Mouse (Mus musculus): ENCODE results near the gene BC052040.

The BC052040 gene

DNA sequence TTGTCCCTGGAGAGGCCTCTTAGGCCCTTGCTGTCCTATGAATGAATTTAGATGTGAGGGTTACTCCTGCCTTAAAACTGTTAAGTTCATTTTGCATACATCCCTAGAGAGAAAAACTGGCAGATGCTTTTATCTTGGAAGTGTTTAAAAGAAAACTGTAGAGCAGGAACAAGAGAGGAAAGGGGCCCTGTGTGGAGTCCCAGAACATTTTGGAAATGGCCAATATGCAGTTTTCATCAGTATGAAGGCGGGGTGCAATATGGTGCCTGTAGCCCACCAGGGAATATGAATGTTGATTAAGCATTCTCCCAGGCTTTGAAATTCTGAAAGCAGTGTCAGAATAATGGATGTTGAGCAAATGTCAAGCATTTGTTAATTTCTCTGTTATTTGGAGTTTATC is 19.8 kb downstream of the BC052040 start:
- no peak for DNase-seq (ENCODE audit: low read depth)

DNA sequence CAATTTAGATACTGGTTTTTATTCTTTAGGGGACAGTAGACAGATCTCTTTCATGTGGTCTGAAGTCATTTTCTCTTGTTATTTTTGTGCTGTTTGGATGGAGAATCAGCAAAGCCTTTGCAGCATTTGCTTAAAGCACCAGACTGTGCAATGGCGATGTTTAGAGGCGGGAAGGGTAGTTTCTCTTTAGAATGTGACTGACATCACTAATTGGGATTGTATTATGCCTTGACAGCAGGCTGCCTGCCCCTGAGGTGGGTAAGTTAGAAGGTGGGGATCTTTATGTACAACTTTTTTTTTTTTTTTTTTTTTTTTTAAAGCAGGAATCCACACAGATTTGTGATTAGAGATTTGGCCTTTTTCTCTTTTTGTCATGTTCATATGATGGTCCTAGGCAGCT is 20.6 kb downstream of the BC052040 start:
- DNase-seq (ENCODE audit: low read depth) = no peak

DNA sequence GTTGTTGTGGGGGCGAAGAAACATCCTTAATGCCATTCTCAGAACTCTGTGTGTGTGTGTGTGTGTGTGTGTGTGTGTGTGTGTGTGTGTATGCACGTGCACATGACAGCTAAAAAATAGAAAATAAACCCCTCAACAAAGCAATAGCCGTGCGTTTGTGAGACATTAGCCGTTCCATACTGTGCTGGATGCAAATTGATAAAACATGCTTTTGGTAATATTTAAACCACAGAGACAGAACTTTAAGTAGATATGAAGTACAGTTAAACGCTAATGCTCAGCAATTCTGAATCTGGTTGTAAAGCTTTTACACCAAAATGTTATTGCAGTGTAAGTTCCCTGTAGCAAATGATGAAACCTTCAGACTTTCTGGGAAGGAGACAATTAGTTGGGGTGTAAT is 22.6 kb downstream of the BC052040 start:
- no peak for DNase-seq (ENCODE audit: low read depth)

DNA sequence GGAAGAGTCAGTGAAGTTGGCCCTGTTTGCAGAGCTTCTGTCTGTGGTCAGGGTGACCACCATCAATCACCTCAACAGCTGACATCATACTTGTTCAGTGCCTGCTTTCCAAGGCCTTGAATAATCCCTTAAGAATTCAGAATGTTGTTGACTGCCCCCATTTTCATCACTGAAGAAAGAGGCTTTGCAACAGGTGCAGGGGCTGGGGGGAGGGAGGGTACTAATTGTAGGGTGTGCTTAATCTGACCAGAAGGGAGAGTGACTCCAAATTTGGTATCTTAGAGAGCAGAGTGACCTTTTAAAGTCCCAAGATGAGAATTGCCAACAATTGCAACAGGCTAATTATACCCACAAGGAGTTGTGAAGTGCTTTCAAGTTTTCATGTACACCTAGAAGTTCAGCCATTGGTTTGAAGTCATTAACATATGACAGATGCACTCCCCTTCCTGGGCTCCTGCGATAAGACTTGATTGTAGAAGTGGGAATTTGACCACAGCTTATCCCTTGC is 24.4 kb downstream of the BC052040 start:
- no peak for DNase-seq (ENCODE audit: low read depth)

DNA sequence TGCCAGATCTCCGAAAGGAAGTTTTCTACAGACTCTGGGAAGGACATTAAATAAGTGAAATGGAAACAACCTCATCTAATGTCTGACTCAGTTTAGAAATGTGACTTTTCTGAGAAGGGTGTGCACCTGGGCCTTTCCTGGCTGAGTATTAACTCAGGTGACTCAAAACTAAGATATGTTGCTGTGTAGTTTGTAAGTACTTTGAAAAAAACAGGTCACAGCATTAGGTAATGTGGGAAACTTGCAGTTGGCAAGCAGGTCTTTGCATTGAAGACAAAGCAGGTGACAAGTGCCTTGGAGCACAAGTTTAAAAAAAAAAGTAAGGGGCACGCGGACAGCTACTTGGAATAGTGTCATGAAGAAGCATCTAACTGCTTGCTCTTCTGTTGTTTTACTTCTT is 27.5 kb downstream of the BC052040 start:
- DNase-seq (ENCODE audit: low read depth) = no peak

DNA sequence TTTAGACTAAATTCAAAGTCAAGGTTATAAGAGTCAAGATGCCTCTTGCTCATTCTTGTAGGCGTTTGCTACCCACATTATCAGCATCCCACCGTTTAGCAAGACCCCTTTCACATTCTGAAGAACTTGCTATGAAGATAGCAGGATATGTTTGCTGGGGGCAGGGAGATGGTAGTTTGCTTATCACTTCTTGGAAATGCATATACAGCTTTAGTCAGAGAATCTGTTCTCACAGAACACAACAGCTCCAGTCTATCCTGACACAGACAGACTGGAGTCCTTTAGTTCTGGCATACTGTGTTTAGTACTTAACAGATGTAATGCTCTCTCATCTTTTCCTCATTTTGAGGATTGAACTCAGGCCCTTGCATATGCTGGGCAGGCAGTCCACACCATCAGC is 28.6 kb downstream of the BC052040 start:
- no peak for DNase-seq (ENCODE audit: low read depth)

DNA sequence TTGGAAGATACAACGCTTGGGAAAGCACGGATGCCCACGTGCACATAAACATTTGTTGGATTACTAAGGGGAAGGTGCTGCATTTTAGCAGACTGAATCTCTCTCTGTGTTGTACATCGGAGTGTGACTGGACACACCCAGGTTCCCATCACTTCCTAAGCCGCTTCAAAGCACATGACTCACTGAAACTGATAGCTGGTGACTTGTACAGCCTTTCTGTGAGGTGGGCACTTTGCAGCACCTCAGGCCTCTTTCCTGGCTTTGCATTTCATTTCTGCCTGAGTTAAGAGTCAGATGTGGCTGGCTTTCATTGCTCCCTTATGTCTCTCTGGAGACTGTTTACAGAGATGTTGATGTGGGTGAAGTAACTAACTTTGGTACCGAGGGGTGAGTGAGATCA is 29.0 kb downstream of the BC052040 start:
- no peak for DNase-seq (ENCODE audit: low read depth)

DNA sequence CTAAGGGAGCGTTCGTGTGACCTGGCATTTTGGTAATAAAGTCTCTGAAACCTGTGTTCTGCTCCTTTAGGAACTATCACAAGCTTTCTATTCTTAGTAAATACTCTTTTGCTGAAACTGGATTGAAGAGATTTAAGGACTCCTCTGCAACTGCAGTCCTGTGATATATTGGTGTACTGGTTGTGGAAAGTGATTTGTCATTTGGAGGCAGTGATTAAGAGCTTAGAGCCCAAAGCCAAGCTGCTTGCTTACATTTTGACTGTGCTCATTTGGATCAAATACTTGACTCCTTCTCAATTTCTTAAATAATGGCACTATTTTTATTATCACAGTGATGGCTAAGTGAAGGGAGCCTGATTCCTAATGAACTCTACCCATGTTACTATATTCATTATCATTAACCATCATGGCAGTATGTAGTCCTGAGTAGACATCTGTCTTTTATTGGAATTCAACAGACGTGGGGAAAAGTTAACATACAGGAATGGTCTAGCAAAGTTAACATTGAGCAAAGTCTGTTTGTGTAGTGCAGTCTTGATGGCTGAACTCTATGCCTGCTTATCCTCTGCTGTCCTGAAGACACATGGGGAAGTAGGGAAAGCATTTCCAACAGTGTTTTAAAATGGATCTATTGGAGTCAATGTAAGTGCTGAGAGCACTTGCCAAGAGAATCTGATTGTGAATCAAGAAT is 32.5 kb downstream of the BC052040 start:
- DNase-seq (ENCODE audit: low read depth) = no peak

DNA sequence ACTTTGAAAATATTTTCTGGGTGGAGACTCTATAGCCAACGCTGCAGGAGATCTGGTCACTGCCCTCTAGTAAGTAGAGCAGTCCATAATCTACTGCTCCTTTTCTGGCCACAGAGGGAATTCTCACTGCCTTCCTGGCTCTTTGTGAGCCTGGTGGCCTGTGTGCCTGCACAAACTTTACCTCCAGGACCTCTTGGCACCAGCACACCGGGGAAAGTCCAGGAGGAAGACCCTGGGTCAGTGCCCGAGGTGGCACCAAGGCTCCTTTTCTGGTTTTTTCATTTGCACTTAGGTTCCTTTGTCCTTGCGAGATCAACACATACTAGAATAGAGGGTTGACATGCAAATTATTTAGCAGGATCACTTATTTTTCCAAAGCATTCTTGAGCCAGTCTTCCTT is 47.0 kb downstream of the BC052040 start:
- DNase-seq (ENCODE audit: low read depth) = no peak

DNA sequence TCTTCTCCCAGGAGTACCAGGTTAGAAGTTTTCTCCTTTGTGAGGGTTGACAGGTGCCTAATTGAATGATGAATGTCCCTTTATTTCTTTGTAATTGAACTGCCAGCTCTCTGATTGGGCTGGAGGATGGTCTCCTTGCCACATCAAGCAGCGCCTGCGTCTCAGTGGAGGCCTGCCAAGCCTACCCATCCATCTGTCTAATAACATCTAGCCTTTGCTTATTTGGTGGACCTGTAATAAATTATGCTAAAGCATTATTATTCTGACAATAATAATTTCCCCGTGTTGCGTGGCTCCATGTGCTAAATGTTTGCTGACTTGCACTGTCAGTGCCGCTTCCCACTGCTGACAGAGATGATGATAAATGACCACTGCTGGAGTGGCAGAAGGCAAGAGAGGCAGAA is 49.5 kb downstream of the BC052040 start:
- no peak for DNase-seq (ENCODE audit: low read depth)

DNA sequence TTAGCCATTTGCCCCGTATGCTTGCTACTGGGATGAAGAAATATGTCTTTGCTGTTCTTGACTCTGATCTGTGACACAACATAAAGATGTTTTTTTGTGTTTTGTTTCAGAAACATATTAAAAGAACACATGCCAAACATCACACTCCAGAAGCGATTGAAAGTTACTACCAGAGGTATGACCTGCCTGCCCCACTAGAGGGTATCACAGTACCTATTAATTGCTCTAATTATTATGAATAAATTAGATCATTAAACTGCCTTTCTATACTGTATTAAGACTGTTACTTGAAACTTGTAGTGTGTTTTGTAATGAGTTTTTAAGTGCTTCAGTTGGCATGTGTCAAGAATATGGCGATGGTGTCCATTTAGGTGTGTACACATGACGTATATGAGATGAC is 50.3 kb downstream of the BC052040 start:
- no peak for DNase-seq (ENCODE audit: low read depth)

DNA sequence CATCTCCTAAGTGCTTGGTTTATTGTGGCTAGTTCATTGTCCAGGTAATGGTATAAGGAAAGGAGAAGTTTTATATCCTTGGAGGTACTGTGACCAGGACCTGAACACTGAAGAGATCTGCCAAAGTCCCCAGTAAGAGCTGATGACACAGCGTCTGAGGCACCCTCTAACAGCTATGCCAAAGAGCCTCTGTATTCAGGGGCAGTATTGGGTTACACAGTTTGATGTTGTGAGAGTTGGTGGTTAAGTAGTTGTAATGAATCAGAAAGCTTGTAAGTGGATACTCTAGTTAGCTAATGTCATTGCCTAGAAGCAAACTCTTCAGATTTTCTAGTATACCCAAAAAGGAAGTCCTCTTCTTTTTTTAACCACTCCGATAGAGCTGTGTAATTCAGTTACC is 68.7 kb downstream of the BC052040 start:
- no peak for DNase-seq (ENCODE audit: low read depth)

DNA sequence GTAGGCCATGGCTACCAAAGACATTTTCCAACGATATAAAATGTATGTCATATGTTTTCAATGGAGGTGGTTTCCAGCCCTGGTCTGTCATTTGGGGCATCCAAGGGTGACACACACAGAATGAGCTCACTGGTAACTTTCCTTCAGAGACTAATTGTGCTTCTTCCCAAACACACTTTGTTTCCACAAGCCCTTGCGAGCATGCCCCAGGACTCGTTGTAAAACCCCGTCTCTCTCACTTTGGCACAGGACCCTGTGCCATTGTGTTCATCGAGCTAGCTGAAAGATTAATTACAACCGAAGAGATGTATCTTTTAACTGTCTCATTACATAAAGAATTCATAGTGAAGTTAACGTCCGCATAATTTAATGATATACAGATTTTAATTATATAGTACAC is 78.2 kb downstream of the BC052040 start:
- no peak for DNase-seq (ENCODE audit: low read depth)

DNA sequence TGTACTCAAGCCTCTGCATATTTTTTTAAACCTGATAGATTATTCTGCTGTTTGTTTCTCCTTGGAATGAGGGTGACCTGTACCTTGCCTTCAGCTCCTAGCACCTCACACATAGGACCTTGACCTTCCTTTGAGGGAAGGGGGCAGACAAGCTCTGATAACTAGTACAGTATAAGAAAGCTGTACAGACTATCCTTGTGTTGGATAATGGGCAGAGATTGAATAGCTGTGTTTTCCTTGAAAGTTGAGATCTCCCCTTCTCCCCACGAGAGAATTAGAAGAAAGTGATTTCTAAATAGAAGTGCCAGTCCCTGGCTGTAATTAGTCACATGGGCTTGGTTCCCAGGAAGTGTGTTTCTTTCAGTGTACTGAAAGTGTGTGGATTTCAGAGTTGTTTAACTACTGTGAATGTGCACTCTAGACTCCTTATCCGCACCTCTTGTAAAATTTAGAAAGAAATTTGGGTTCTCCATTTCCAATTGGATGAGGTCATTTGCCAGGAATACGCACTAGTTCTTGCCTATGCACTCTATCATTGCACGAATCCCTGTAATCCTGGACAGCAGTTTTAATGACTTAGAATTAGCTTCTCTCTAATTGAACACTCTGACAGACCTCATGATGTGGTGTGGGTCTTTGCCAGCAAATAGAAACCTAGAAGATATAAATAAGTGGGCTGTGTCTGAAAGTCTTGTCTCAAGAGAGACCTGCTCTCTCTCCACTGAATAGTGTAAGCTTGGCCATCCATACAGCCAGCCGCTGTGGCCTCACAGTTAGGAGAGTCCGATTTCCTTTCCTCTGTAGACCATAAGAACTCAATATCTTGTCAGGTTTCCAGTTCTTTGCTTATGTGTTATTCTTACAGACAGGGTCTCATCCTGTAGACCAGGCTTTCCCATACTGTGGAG is 79.0 kb downstream of the BC052040 start:
- no peak for DNase-seq (ENCODE audit: low read depth)

DNA sequence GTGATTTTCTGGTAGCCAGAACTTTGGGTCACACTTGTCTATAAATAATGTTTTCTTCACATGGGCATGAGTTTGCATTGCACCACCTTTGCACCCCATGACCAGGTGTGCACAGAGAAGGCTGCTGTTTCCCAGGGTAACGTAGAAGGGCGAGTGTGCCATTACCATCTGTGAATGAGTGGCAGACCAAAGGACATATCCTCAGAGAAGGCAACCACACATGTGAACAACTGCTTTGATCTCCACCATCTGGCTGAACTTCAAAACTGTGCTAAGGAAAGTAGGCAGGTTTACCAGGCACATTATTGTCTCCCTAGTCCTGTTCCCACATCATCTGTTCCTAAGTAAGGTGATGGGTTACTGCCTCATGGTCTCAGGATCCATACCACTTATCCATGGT is 86.0 kb downstream of the BC052040 start:
- no peak for DNase-seq (ENCODE audit: low read depth)

DNA sequence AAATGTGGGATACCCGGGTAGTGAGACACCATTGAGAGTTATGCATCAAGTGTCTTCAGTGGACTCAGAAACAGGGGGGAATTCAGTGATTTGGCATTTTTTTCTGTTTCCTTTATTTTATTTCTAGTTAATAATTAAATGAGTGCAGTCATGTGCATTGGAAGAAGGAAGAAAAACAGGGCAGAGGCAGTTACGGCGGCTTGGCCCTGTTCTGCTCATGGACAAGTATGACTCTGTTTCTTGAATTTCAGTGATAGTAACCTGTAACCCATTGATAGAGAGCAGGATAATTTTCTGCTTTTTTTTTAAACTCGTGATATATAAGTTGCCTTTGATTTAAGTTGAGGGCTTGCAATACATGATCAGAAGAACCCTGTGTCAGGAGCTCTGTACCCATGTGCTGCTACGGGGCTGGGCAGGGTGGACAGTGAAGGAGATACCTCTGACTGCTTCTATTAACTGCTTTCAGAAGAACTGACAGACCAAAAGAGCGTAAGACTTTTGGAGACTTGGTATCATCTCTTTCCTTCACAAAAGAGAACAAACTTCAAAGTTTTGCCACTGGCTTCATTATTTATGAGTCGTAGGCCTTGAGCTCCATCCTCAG is 91.6 kb downstream of the BC052040 start:
- DNase-seq (ENCODE audit: low read depth) = no peak

DNA sequence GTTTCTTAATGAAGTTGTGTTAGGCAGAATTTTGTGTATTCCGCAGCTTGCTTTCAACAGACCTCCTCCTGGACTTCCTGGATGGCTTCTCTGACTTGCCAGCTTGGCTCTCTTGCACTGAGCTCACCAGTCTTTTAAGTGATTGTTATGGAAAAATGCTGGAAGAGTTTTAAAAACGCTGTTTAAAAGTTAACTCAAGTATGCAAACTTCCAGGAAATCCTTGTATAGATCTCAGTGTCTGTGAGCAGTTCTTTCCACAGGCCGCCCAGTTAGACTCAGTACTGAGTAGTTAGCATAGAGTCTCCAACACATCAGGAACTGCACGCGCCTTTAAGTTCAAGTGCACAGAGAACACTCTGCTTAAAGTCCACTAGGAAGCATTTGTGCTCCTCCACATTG is 97.3 kb downstream of the BC052040 start:
- DNase-seq (ENCODE audit: low read depth) = no peak

DNA sequence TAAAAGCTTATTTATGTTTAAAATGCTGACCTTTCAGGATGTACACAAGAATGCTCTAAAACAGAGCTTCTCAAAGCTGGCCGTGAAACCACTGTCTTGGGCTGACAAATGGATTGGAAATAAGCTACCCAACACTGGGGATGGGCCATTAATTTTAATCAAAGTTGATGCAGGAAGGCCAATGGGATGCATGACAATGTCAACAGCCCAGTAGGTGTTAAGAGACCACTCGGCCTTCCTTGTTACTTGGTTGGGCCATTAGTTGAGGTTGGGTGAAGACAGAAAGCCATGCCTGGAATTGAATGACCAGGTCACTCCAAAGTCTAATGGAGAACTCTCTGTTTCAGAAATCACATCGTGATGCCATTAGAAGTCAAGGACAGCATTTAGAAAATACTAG is 103.7 kb downstream of the BC052040 start:
- DNase-seq (ENCODE audit: low read depth) = no peak

DNA sequence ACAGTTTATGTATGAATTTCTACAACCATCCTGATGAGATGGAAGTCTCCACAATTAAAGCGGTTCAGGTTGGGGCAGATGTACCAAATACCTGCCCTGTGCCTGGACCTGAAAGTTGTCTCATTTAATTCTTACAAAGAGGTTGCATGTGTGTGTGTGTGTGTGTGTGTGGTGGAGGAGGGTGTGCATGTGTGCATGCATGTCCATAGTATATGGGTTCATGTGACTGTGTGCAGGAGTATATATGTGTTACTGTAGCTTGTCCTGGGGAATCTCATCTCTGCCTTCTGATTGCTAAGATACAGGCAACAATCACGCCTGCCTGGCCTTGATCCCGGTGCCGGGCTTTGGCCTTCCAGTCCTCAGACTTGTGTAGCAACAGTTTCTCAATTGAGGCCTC is 106.1 kb downstream of the BC052040 start:
- DNase-seq (ENCODE audit: low read depth) = no peak

DNA sequence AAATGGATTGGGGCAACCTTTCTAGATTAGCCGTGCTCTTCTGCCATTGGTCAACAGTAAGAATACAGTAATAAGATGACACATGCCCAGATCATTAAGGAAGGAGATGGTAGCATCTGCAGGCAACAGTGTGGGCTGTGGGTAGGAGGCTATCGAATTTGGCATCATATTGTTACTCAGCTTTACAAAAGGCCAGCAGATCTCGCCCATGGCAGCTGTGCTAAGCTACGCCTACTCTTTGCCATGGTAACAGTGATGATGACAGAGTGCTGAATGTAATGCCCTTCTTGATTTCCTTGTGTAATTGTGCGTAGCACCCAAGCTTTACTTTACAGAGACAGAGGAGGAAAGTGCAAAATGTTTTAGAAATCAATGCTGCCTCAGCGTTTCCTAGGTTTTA is 106.8 kb downstream of the BC052040 start:
- DNase-seq (ENCODE audit: low read depth) = no peak

DNA sequence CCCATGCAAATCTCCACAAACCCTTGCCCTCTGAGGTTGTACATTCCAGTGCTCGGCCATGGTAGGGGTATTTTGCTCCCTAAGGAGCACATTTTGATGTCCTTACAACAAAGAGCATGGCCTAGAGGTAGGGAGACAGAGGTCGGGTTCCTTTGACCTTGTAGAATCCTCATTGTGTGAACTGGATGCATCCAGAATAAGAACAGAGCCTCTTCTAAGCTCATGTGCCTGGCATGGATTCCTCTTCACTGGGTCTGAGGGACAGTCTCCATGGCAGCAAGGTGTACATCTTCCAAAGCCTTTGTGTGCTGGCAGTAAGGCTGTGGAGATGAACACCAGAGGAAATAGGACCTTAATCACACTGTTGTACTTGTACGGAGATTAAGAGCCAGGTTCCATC is 112.3 kb downstream of the BC052040 start:
- no peak for DNase-seq (ENCODE audit: low read depth)

DNA sequence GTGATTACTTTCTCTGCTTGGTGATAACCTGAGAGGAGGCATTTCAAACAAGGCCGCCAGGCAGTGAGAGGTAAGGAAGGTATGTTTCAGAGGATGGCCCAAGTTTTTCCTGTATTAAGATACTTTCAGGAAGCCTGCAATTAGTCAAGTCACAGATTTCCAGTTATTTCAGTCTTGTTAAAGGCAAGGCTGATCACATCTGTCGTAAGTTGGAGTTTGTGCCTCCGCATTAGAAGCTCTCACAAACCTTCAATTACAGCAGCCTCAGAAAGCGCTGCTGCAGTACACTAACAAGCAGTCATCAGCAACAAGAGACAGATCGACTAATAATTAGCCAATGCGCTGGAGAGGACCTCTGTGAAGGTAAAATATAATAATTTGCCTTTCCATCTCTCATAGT is 112.9 kb downstream of the BC052040 start:
- no peak for DNase-seq (ENCODE audit: low read depth)

DNA sequence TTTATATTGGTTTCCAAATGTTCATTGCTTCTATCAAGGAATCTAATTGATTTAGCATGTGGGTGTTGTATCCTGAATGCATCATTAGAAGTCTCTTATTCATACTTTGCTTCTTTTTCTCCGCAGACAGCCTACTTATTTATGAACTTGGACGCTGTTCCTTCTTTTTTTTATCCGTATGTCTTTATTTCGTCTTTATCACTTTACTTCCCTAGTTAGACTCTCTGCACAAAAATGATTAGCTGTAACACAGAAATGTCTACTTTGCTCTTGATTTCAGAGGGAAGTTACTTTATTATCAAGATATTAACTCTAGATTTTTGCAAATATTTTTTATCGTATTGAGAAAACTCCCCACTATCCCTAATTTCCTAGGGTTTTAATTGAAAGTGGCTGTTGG is 117.5 kb downstream of the BC052040 start:
- DNase-seq (ENCODE audit: low read depth) = no peak
